Mouse (Mus musculus): ENCODE measurements around the gene Ubr1. TPM values are rescaled to one million over a fixed set of nuclear protein-coding genes. Genes with fewer than 3 reads are reported as not detected.
"Not testable (repeated sequence)": the region's sequence is repeated elsewhere in the genome, so short reads cannot be mapped to it uniquely, and the experiment has no call there.

Gene Ubr1
- polyA plus RNA-seq, 1 experiment from 2014 or later = 25.1 TPM

GRCm38 (mm10) chr2:120979819-120980218 lies 9.3 kb upstream of the Ubr1 start:
- ATAC-seq (replicated peaks; ENCODE audit: low FRiP score) = no peak
- Histone ChIP-seq H3K9me3 (ENCODE audit: control insufficient read depth, low read length) (no peaks in the 10 kb centered on the region), H3K4me2 (ENCODE audit: low read depth, low read length, severe bottlenecking) (no peak overlapping the region), H3K36me3 (ENCODE audit: control insufficient read depth, insufficient read depth, low read length) (no peaks in the 10 kb centered on the region), H3K9ac (ENCODE audit: low read length) (no peak overlapping the region), H3K4me1 (replicated peaks; ENCODE audit: control insufficient read depth, insufficient read depth, low read length) (no peaks in the 10 kb centered on the region), H3K4me3 (ENCODE audit: low read depth, low read length) (no peak overlapping the region), H3K27me3 (ENCODE audit: control insufficient read depth, insufficient read depth, low read length) (no peaks in the 10 kb centered on the region), H3K27ac (ENCODE audit: low read depth, low read length) (no peak overlapping the region)
- no peak for DNase-seq (ENCODE audit: low spot score)
- 83% methylated on average over 1 of the region's 1 CpGs for WGBS

- H3K4me3 ChIP-seq (ENCODE audit: low read depth, low read length) = no peak overlapping the region
- no peaks in the 10 kb centered on the region for H3K36me3 ChIP-seq (ENCODE audit: control insufficient read depth, insufficient read depth, low read length)
- no peaks in the 10 kb centered on the region for H3K9me3 ChIP-seq (ENCODE audit: control insufficient read depth, low read length)
- H3K4me1 ChIP-seq (replicated peaks; ENCODE audit: control insufficient read depth, insufficient read depth, low read length) = no peaks in the 10 kb centered on the region
- no peaks in the 10 kb centered on the region for H3K27me3 ChIP-seq (ENCODE audit: control insufficient read depth, insufficient read depth, low read length)
- H3K9ac ChIP-seq (ENCODE audit: low read length) = no peak overlapping the region
- no peak overlapping the region for H3K4me2 ChIP-seq (ENCODE audit: low read depth, low read length, severe bottlenecking)
- 44% methylated on average over 2 of the region's 2 CpGs for WGBS
- H3K27ac ChIP-seq (ENCODE audit: low read depth, low read length) = no peak overlapping the region
- no peak for DNase-seq (ENCODE audit: low spot score)
- no peak for ATAC-seq (replicated peaks; ENCODE audit: low FRiP score)
Observed at GRCm38 (mm10) chr2:120978693-120979037, 8.2 kb upstream of the Ubr1 start.

- ATAC-seq (replicated peaks; ENCODE audit: low FRiP score) (no peak), DNase-seq (ENCODE audit: low spot score) (no peak)
- Histone ChIP-seq H3K9ac (ENCODE audit: low read length) (no peak overlapping the region), H3K27me3 (ENCODE audit: control insufficient read depth, insufficient read depth, low read length) (no peaks in the 10 kb centered on the region), H3K4me3 (ENCODE audit: low read depth, low read length) (peak overlapping the region; percentile 77), H3K36me3 (ENCODE audit: control insufficient read depth, insufficient read depth, low read length) (no peaks in the 10 kb centered on the region), H3K9me3 (ENCODE audit: control insufficient read depth, low read length) (no peaks in the 10 kb centered on the region), H3K4me1 (replicated peaks; ENCODE audit: control insufficient read depth, insufficient read depth, low read length) (no peaks in the 10 kb centered on the region), H3K4me2 (ENCODE audit: low read depth, low read length, severe bottlenecking) (peak overlapping the region; percentile 95), H3K27ac (ENCODE audit: low read depth, low read length) (no peak overlapping the region)
- WGBS = 80% methylated on average over 8 of the region's 8 CpGs
Observed at GRCm38 (mm10) chr2:120977926-120978692, 7.6 kb upstream of the Ubr1 start.

DNA sequence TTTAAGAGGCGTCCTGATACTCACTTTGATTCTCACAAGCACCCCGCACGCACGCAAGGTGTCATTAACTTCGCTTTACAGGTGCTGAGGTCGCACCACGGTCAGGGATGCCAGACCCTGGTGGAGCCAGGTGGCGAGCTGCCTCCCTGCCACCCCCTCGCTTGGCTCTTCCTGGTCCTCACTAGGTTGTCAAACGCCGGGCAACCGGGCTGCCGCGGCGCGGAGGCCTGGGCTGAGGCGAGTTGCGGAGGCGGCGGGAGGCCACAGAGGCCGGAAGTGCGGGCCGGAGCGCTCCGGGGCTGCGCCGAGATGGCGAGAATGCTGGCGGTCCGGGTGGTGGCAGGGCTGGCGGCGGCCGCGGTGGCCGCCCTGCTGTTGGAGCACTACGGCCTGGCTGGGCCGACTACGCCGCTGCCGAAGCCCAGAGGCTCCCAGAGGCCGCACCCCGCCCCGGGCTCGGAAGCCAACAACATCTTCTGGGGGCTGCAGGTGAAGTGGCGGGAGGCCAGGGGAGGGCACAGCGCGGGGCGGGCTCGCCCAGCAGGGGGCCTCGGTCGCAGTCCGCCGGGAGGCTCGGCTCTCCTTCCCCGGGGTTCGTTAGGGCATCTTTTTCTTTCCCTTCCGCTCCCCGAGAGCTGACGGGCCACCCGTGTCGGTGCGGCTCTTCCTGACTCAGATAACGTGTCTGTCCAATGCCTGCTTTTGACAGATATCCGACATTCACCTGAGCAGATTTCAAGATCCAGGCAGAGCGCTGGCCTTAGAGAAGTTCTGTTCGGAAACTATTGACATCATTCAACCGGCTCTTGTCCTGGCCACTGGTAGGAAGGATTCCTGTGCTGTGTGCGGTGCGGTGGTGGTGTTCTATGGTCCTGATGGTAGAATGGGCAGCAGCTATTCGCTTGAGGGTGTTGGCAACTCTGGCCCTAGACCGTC lies 6.7 kb upstream of the Ubr1 start, which contains the start of gene Tmem62:
Tmem62 (plus strand) TSS at position 28 of the 936 bp plus-strand sequence.
- no peaks in the 10 kb centered on the region for H3K27me3 ChIP-seq (ENCODE audit: control insufficient read depth, insufficient read depth, low read length)
- peak within 1 kb of the TSS; percentile 88 for H3K9ac ChIP-seq (ENCODE audit: low read length)
- H3K9me3 ChIP-seq (ENCODE audit: control insufficient read depth, low read length) = no peaks in the 10 kb centered on the region
- peak within 1 kb of the TSS; percentile 77 for H3K4me3 ChIP-seq (ENCODE audit: low read depth, low read length)
- H3K36me3 ChIP-seq (ENCODE audit: control insufficient read depth, insufficient read depth, low read length) = no peaks in the 10 kb centered on the region
- H3K4me1 ChIP-seq (replicated peaks; ENCODE audit: control insufficient read depth, insufficient read depth, low read length) = no peaks in the 10 kb centered on the region
- H3K27ac ChIP-seq (ENCODE audit: low read depth, low read length) = no peak within 1 kb of the TSS
- under 1% methylated on average over 67 of the region's 71 CpGs for WGBS
- H3K4me2 ChIP-seq (ENCODE audit: low read depth, low read length, severe bottlenecking) = peak within 1 kb of the TSS; percentile 95
- DNase-seq (ENCODE audit: low spot score) (peak; percentile 78), ATAC-seq (replicated peaks; ENCODE audit: low FRiP score) (peak; percentile 65)

DNA sequence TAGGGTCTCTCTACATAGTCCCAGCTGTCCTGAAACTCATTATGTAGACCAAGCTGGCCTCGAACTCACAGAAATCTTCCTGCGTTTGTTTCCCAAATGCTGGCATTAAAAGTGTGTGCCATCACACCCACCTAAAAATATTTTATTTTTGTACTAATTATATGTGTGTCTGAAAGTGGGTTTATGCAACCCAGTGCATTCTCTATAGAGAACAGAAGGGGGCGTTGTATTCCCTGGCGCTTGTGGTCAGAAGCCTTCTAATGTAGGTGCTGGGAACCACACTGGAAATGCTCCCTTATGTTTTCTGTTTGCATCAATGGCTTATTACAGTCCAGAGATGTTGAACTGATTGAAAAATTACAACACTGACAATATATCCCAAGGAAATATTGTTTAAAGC lies 5.8 kb upstream of the Ubr1 start:
- H3K27ac ChIP-seq (ENCODE audit: low read depth, low read length) = no peak overlapping the region
- H3K4me1 ChIP-seq (replicated peaks; ENCODE audit: control insufficient read depth, insufficient read depth, low read length) = no peaks in the 10 kb centered on the region
- no peak overlapping the region for H3K9ac ChIP-seq (ENCODE audit: low read length)
- DNase-seq (ENCODE audit: low spot score) (no peak), ATAC-seq (replicated peaks; ENCODE audit: low FRiP score) (no peak)
- H3K9me3 ChIP-seq (ENCODE audit: control insufficient read depth, low read length) = no peaks in the 10 kb centered on the region
- no peaks in the 10 kb centered on the region for H3K27me3 ChIP-seq (ENCODE audit: control insufficient read depth, insufficient read depth, low read length)
- 39% methylated on average over 4 of the region's 4 CpGs for WGBS
- no peaks in the 10 kb centered on the region for H3K36me3 ChIP-seq (ENCODE audit: control insufficient read depth, insufficient read depth, low read length)
- H3K4me3 ChIP-seq (ENCODE audit: low read depth, low read length) = no peak overlapping the region
- no peak overlapping the region for H3K4me2 ChIP-seq (ENCODE audit: low read depth, low read length, severe bottlenecking)

DNA sequence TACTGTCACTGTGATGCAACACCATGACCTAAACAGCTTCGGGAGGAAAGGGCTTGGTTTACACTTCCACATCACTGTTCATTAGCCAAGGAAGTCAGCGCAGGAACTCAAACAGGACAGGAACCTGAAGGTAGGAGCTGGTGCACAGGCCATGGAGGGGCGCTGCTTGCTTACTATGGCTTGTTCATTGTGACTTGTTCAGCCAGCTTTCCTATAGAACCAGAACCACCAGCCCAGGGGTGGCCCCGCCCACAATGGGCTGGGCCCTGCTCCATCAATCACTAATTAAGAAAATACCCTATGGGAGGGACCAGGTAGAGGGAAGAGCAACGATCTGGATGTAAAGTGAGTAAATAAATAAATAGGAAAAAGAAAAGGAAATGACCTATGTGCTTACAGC lies 2.4 kb upstream of the Ubr1 start:
- Histone ChIP-seq H3K4me3 (ENCODE audit: low read depth, low read length) (no peak overlapping the region), H3K27me3 (ENCODE audit: control insufficient read depth, insufficient read depth, low read length) (no peaks in the 10 kb centered on the region), H3K9ac (ENCODE audit: low read length) (no peak overlapping the region), H3K4me2 (ENCODE audit: low read depth, low read length, severe bottlenecking) (no peak overlapping the region), H3K36me3 (ENCODE audit: control insufficient read depth, insufficient read depth, low read length) (no peaks in the 10 kb centered on the region), H3K9me3 (ENCODE audit: control insufficient read depth, low read length) (no peaks in the 10 kb centered on the region), H3K4me1 (replicated peaks; ENCODE audit: control insufficient read depth, insufficient read depth, low read length) (no peaks in the 10 kb centered on the region; the same call in 1 of the 2 replicates), H3K27ac (ENCODE audit: low read depth, low read length) (no peak overlapping the region)
- ATAC-seq (replicated peaks; ENCODE audit: low FRiP score) (no peak), DNase-seq (ENCODE audit: low spot score) (no peak)
- 16% methylated on average over 5 of the region's 5 CpGs for WGBS

DNA sequence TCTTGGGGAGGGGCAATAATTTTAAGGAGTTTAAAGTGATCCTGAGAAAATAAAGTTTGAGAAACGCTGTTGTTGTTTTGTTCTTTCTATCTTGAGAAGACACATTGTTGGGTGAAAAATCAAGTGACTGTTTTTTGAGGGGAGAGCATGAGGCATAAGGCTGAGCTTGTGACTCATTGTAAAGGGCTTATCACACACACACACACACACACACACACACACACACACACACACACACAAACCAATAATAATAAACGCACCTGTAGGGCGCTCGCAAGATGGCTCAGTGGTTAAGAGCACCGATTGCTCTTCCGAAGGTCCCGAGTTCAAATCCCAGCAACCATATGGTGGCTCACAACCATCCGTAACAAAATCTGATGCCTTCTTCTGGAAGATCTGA lies 1.7 kb upstream of the Ubr1 start:
- WGBS = 95% methylated on average over 8 of the region's 8 CpGs
- H3K9ac ChIP-seq (ENCODE audit: low read length); H3K27me3 ChIP-seq (ENCODE audit: control insufficient read depth, insufficient read depth, low read length); DNase-seq (ENCODE audit: low spot score); H3K4me2 ChIP-seq (ENCODE audit: low read depth, low read length, severe bottlenecking); H3K27ac ChIP-seq (ENCODE audit: low read depth, low read length); H3K9me3 ChIP-seq (ENCODE audit: control insufficient read depth, low read length); H3K4me3 ChIP-seq (ENCODE audit: low read depth, low read length); H3K4me1 ChIP-seq (replicated peaks; ENCODE audit: control insufficient read depth, insufficient read depth, low read length); H3K36me3 ChIP-seq (ENCODE audit: control insufficient read depth, insufficient read depth, low read length); ATAC-seq (replicated peaks; ENCODE audit: low FRiP score): not testable (repeated sequence)

DNA sequence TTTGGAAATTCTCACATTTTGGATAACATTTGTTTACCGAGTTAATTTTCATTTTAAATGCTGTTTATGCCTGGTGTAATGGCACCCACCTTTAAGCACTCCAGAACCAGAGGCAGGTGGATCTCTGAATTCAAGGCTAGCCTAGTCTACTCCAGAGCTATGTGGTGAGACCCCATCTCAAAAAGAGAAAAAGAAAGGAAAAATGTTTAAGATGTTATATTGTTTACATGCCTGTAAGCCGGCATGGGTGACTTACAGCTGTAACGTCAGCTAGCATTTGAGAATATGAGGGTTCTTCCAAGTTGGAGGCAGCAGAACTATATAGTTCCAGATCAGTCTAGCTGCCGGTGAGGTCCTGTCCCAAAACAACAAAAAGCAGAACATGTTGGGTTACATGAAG lies 1.3 kb upstream of the Ubr1 start:
- Histone ChIP-seq H3K4me2 (ENCODE audit: low read depth, low read length, severe bottlenecking) (no peak overlapping the region), H3K36me3 (ENCODE audit: control insufficient read depth, insufficient read depth, low read length) (no peaks in the 10 kb centered on the region), H3K27ac (ENCODE audit: low read depth, low read length) (no peak overlapping the region), H3K27me3 (ENCODE audit: control insufficient read depth, insufficient read depth, low read length) (no peaks in the 10 kb centered on the region), H3K9ac (ENCODE audit: low read length) (no peak overlapping the region), H3K9me3 (ENCODE audit: control insufficient read depth, low read length) (no peaks in the 10 kb centered on the region), H3K4me3 (ENCODE audit: low read depth, low read length) (no peak overlapping the region), H3K4me1 (replicated peaks; ENCODE audit: control insufficient read depth, insufficient read depth, low read length) (no peaks in the 10 kb centered on the region; the same call in 1 of the 2 replicates)
- ATAC-seq (replicated peaks; ENCODE audit: low FRiP score) (no peak), DNase-seq (ENCODE audit: low spot score) (no peak)
- WGBS = 95% methylated on average over 4 of the region's 4 CpGs
